Mouse (Mus musculus) fibroblast of lung, adult 2 months (primary cell): ENCODE measurements around the gene Alg9.

Source experiments
- DNase-seq: peaks from one replicate; pipeline ENCODE4 v3.0.0-alpha.2; 2011; ENCODE audit warnings: low read depth

Alg9 gene

DNA sequence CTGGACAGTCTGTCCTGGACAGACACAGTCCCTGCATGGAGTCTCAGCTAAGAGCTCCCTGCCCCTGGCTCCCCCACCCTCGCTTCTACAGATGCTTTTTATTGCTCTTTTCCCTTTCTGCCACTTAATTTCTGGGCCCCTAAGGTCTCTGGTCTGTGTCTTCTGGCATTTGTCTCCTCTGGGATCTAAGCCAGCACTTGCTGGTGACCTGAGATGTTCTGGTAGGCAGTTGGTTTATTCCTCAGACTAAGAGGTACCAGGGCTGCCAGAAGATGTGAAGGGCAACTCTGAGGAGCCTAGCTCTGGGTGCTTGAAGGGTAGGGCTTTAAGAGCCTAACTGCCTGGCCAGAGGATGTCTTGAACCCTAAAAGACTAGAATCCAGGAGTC, 110.8 kb downstream of the Alg9 start:
- no peak for DNase-seq

GRCm38 (mm10) chr9:50886870-50887269, 112.1 kb downstream of the Alg9 start:
- DNase-seq, result no peak

GRCm38 (mm10) chr9:50887351-50887750, 112.5 kb downstream of the Alg9 start:
- peak; percentile 94 for DNase-seq

GRCm38 (mm10) chr9:50889211-50889610, 114.4 kb downstream of the Alg9 start:
- no peak for DNase-seq

GRCm38 (mm10) chr9:50889964-50890363, 115.1 kb downstream of the Alg9 start:
- no peak for DNase-seq

GRCm38 (mm10) chr9:50890494-50891090, 115.8 kb downstream of the Alg9 start:
- no peak for DNase-seq
